23 mouse cellular contexts compared by ENCODE assay signal in genomic region chr5:16976006-16976405, GRCm38 (mm10).
A peak's percentile ranks its signal among the peaks of the same experiment; 100 is the strongest.
DNase-seq lines count a peak whose midpoint lies in the region; TF ChIP-seq lines count a peak whose summit lies in the region.
"Had no signal": no experiment of that assay in that cellular context is flagged by ENCODE, and none has a peak within 500 bp of the region (broad histone marks: within the 10 kb centered on the region; RNA-seq: fewer than 3 reads in every experiment).

No protein-coding gene starts in this region.

- H3K27me3 ChIP-seq in thymus, adult 2 months (ENCODE audit: control insufficient read depth, insufficient read depth, low read length): no peaks in the 10 kb centered on the region
- H3K27me3 ChIP-seq: embryonic facial prominence, embryonic 13.5 days; forebrain, embryonic 15.5 days; heart, embryonic 13.5 days; hindbrain, embryonic 13.5 days had no signal

- no peak overlapping the region for H3K4me3 ChIP-seq in thymus, adult 2 months (ENCODE audit: control insufficient read depth, insufficient read depth, low read length)
- H3K4me3 ChIP-seq: embryonic facial prominence, embryonic 10.5 days; embryonic facial prominence, embryonic 13.5 days; erythroblast, embryonic 14.5 days; forebrain, embryonic 15.5 days; heart, adult 2 months; heart, embryonic 10.5 days; heart, embryonic 13.5 days; hindbrain, embryonic 13.5 days had no signal

- WGBS in thymus, adult 2 months: 91% methylated on average over 2 of the region's 2 CpGs

- DNase-seq in layer of hippocampus, adult 11-12 months (ENCODE audit: low spot score): peak; percentile 8
- DNase-seq in layer of hippocampus, postnatal 10 days (ENCODE audit: low spot score in 2 of 2): no peak
- peak; percentile 7 to 10 for DNase-seq in layer of hippocampus, adult 8-10 months (ENCODE audit: low spot score in 2 of 2)
- DNase-seq in layer of hippocampus, postnatal 36 days: peak; percentile 11 to 14
- no peak for DNase-seq in thymus, adult 2 months
- DNase-seq in spleen, postnatal 36 days (ENCODE audit: low spot score in 2 of 2): no peak
- DNase-seq: adrenal gland, adult 2 months; adrenal gland, postnatal 14 days; cerebellum, adult 11-12 months; cerebellum, adult 8-10 months; cerebellum, postnatal 10 days; cerebellum, postnatal 36 days; embryo, embryonic 11 days; gastrocnemius, postnatal 10 days; gastrocnemius, postnatal 36 days; heart, adult 2 months had no signal

- no peaks in the 10 kb centered on the region for H3K4me1 ChIP-seq in thymus, adult 2 months (replicated peaks; ENCODE audit: control insufficient read depth, insufficient read depth, low read length)
- H3K4me1 ChIP-seq: embryonic facial prominence, embryonic 10.5 days; forebrain, embryonic 15.5 days; heart, embryonic 10.5 days; hindbrain, embryonic 13.5 days had no signal

- TF ChIP-seq POLR2A in thymus, adult 2 months (IDR thresholded peaks at IDR 0.05; ENCODE audit: control insufficient read depth, extremely low read depth, insufficient read depth, low read length, poor library complexity): no peak

- no peaks in the 10 kb centered on the region for H3K36me3 ChIP-seq in thymus, adult 2 months (ENCODE audit: control insufficient read depth, insufficient read depth, low read length)
- H3K36me3 ChIP-seq: embryonic facial prominence, embryonic 10.5 days; embryonic facial prominence, embryonic 13.5 days; forebrain, embryonic 15.5 days; heart, embryonic 10.5 days; heart, embryonic 13.5 days; hindbrain, embryonic 13.5 days had no signal

- TF ChIP-seq CTCF in thymus, adult 2 months (IDR thresholded peaks at IDR 0.05; ENCODE audit: borderline replicate concordance, control insufficient read depth, extremely low read depth, insufficient read depth, low read length, poor library complexity): no peak

- H3K27ac ChIP-seq in thymus, adult 2 months (ENCODE audit: control insufficient read depth, insufficient read depth, low read length): no peak overlapping the region
- H3K27ac ChIP-seq: embryonic facial prominence, embryonic 10.5 days; embryonic facial prominence, embryonic 13.5 days; forebrain, embryonic 15.5 days; heart, adult 2 months; heart, embryonic 10.5 days; heart, embryonic 13.5 days; hindbrain, embryonic 13.5 days had no signal

Comparison
In these comparisons a context has a peak if more than half of its experiments do, and no peak if none do; other contexts are left out.
1. DNase-seq: peak in layer of hippocampus, adult 11-12 months (single experiment), layer of hippocampus, adult 8-10 months (2 of 2) and layer of hippocampus, postnatal 36 days (2 of 2); none in layer of hippocampus, postnatal 10 days (0 of 2), thymus, adult 2 months (single experiment) and spleen, postnatal 36 days (0 of 2).